Mouse (Mus musculus) T-helper 1 cell (primary cell): ENCODE data around the gene Wars2.

Source experiments
- in situ Hi-C: fragments of 300-600 bp; cut with MboI, MseI; formaldehyde crosslinking; loops from one replicate; pipeline ENCODE4 v1.15.1; 2025; ENCODE audit warnings: high pct_unique_total_duplicates

The Wars2 gene

GRCm38 (mm10) chr3:99188097-99188496 is 47.2 kb downstream of the Wars2 start:
- in situ Hi-C loops, result no loop called here

GRCm38 (mm10) chr3:99193576-99193975 is 52.7 kb downstream of the Wars2 start:
- in situ Hi-C loops, result no loop called here

- in situ Hi-C loops, result no loop called here
These were observed 62.5 kb downstream of the Wars2 start for GRCm38 (mm10) chr3:99203331-99203730.

- in situ Hi-C loops, result no loop called here
These were observed 67.5 kb downstream of the Wars2 start for GRCm38 (mm10) chr3:99208416-99208815.

- in situ Hi-C loops, result no loop called here
These were observed 70.3 kb downstream of the Wars2 start for GRCm38 (mm10) chr3:99211105-99211698.

- in situ Hi-C loops, result no loop called here
These were observed 86.9 kb downstream of the Wars2 start for GRCm38 (mm10) chr3:99227807-99228206.

GRCm38 (mm10) chr3:99233393-99234318 is 92.8 kb downstream of the Wars2 start:
- in situ Hi-C loops, result no loop called here

- in situ Hi-C loops, result no loop called here
These were observed 93.5 kb downstream of the Wars2 start for GRCm38 (mm10) chr3:99234319-99234869.

- in situ Hi-C loops, result no loop called here
These were observed 94.4 kb downstream of the Wars2 start for GRCm38 (mm10) chr3:99235116-99235803.

- in situ Hi-C loops, result no loop called here
These were observed 95.2 kb downstream of the Wars2 start for GRCm38 (mm10) chr3:99235804-99236755.

- in situ Hi-C loops, result no loop called here
These were observed 97.8 kb downstream of the Wars2 start for GRCm38 (mm10) chr3:99238691-99239090.

- in situ Hi-C loops, result no loop called here
These were observed 98.6 kb downstream of the Wars2 start for GRCm38 (mm10) chr3:99239301-99240045.

- in situ Hi-C loops, result no loop called here
These were observed 99.4 kb downstream of the Wars2 start, which contains the start of gene Tbx15 for GRCm38 (mm10) chr3:99240213-99240720. Gene Tbx15, plus strand, starts transcription at chr3:99240381.

- in situ Hi-C loops, result no loop called here
These were observed 100.2 kb downstream of the Wars2 start for GRCm38 (mm10) chr3:99240811-99241738.

GRCm38 (mm10) chr3:99242481-99242880 is 101.6 kb downstream of the Wars2 start:
- in situ Hi-C loops, result no loop called here

GRCm38 (mm10) chr3:99245341-99245740 is 104.5 kb downstream of the Wars2 start:
- in situ Hi-C loops, result no loop called here

- in situ Hi-C loops, result no loop called here
These were observed 105.8 kb downstream of the Wars2 start for GRCm38 (mm10) chr3:99246629-99247028.

- in situ Hi-C loops, result no loop called here
These were observed 106.7 kb downstream of the Wars2 start for GRCm38 (mm10) chr3:99247586-99247985.
